Mouse (Mus musculus): ENCODE data around the gene Pcdh18.

Pcdh18 gene

DNA sequence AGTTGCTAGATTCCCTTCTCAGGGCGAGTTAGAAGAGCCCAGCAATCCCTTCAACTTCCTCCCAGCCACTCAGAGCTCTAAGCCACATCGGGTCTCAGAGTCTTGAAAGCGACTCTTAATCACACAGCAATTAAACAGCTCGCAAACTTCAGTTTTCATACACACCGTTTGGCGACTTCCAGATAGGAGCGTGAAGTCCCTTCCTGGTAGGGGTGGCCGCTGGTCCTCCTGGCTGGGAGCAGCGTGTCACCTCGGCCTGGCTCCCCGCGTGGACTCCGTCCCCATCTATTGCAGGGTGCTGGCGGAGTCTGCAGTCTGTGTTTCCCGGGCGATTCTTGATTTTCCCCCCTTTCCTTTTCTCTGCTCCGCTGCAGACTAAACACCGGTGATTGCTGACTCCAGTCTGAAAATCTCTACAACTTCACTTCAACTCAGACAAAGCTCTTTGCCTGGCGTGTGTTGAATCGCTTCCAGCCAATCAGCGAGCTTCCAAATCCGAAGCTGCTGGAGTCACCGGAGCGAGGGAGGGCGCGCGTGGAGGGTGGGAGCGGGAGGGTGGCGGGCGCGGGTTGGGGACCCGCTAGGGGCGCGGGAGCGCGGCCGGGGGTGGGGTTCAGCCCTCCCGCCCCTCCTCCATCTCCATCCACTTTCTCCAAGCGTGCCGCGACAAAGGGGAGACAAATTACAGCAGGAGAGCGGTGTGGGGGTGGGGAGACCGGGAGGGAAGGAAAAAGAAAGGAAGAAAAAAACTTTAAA is at the start of gene Pcdh18:
Gene Pcdh18 (minus strand): TSS at position 456 of the 756 bp plus-strand sequence.
- in situ Hi-C loops (cut with MboI; ENCODE audit: unreplicated experiment in 2 of 2) = no loop called here

DNA sequence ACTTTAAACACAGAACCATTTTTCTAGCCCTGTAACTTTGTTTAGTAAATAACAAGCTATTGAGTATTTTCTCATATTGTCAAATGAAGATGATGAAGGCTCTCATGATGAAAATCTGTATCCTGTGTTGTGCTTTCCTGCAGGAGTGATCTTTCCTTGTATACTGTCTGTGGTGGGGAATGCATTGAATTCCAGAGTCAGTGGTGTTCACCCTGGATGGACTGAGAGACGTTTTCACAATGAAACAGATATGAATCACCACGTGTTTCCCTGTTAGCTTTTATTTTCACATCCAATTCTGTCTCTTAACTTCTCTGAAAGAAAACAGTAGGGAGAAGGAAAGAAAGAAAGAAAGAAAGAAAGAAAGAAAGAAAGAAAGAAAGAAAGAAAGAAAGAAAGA is 49.7 kb upstream of the Pcdh18 start:
- in situ Hi-C loops (cut with MboI; ENCODE audit: unreplicated experiment in 2 of 2) = no loop called here

DNA sequence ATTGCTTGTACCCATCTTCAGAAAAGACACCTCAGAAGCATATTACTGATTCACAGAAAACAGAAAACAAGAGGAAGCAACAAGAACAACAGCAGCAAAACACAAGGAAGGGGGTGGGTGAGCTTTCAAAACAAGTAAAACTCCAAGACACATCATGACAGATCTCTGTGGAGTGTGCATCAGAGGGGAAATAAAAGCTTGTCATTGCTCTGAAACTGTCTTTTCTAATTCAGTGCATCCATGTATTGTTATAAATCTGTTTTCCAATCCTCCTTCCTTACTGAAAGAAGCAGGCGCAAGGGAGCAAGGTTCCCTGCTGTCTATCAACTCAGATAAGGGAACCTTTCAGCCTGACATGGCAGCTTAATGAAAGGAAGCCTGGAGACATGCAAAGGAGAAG is 48.4 kb upstream of the Pcdh18 start:
- in situ Hi-C loops (cut with MboI; ENCODE audit: unreplicated experiment in 2 of 2) = no loop called here

DNA sequence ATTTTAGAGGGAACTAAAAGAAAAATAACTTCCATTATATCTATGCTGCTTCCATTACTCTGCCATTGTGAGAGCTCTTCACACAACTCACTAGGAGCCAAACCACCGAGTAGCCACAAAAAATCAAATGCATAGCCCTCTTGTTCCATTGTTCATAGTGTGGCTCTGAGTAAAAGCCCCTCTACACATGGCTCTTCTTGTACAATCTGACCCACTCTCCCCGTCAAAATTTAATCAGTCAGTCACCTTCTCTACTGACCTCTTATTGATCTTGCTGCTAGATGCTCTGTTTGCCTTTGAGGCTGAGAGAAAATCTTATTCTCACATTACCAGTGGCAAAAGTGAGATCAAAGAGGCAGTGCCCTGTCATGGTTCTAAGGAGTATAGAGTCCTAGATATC is 31.2 kb upstream of the Pcdh18 start:
- in situ Hi-C loops (cut with MboI; ENCODE audit: unreplicated experiment in 2 of 2) = no loop called here

DNA sequence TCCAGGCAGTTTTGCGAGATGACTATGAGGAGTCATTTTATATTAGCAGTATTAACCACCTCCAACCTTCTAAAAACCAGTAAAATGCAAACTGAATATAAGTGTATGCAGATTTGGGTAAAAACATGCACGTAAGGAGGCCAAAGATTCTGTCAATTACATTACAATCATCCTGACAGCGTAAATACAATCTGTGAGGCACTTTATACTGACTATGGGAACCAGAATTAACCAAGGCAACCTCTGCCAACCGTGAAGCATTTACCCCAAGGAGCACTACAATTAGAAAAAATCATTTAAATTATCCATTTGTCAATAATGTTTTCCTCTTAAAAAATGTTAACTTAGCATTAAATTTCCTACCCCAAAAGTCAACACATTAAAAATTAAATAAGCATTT is 30.6 kb upstream of the Pcdh18 start:
- in situ Hi-C loops (cut with MboI; ENCODE audit: unreplicated experiment in 2 of 2) = no loop called here

DNA sequence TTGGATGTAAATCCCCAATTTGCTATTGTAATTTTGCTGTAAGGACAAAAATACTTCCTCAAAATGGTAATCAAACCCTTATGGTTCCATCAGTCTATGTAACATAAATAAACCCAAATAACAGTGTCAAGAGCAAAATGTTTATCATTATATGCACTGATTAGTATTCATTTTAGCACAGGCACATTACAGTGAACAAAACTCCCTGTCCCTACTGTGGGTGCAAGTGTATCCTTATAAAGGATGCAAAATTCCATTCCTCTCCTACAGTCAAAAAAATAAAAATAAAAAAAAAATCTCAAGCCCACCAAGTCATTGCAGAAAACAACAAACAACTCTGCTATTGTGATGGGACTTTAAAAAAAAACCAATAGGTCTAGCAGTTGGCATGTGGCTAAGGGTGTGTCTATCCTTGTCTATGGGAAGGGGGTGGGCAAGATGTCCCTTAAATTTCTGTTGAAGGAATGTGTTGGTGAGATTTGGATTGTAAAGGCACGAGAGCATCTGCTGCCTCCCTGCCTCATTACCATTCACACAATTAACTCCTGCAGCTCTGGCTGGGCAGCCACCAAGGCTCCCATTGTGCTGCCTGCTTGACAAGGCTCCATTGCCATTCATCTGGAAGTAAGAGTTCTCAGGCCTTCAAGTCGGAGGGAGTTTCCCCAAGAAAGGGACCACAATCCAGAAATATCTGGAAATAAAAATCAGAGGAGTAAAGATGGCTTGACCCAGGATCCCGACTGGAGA is 12.0 kb upstream of the Pcdh18 start:
- in situ Hi-C loops (cut with MboI; ENCODE audit: unreplicated experiment in 2 of 2) = no loop called here

DNA sequence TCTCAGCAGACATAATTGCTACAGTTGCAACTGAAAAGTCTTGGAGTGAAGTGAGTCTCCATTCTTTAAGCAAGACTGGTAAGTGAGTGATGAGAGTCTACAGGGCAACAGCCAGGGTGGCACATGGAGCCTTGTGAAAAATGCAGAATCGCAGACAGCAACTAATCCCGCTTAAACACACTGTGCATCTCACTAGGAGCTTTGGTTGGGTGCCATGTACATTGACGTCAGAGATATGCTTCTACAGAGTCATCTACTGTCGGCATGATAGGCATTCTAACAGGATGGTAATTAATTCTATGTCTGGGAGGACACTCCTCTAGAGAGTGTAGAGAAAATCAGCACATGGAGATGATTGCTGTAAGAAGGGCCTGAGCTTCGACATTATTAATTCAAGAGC is 5.6 kb upstream of the Pcdh18 start:
- in situ Hi-C loops (cut with MboI; ENCODE audit: unreplicated experiment in 2 of 2) = no loop called here

DNA sequence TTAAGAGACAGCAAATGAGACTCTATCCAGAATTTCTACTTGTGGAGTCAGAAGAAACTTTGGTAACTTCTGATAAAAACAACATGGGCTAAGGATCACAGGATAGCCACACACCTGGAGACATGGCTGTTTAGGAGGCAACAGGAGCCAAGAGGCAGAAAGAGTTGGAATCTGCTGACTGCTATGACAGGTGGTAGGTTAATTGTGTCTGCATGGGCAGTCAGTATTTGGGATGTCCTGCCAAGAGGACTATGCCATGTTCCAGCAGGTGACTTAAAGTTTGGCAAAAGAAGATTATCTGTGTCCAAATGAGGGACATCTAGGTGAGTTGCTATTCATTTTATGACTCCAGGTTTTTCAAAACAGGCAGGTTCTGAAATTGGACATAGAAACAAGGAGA is 4.8 kb upstream of the Pcdh18 start:
- in situ Hi-C loops (cut with MboI; ENCODE audit: unreplicated experiment in 2 of 2) = no loop called here

DNA sequence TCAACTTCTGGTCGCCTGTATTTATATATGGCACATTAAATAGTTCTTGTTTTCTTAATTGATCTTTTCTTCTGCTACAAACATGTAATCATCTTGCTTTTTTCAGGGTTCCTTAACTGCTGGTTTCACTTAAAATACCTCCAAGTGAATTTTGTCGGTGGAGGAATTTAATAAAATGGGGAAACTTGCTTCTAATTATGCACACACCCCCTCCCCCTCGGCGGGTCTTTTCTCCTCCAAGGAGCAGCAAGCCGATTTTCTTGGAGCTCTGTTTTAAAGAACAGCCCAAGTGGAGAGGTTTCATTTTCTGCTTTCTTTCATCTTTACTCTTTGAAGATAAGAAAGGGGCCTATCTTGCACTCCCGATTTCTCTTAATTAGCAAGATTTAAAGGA is 498 bp upstream of the Pcdh18 start:
- in situ Hi-C loops (cut with MboI; ENCODE audit: unreplicated experiment in 2 of 2) = no loop called here

DNA sequence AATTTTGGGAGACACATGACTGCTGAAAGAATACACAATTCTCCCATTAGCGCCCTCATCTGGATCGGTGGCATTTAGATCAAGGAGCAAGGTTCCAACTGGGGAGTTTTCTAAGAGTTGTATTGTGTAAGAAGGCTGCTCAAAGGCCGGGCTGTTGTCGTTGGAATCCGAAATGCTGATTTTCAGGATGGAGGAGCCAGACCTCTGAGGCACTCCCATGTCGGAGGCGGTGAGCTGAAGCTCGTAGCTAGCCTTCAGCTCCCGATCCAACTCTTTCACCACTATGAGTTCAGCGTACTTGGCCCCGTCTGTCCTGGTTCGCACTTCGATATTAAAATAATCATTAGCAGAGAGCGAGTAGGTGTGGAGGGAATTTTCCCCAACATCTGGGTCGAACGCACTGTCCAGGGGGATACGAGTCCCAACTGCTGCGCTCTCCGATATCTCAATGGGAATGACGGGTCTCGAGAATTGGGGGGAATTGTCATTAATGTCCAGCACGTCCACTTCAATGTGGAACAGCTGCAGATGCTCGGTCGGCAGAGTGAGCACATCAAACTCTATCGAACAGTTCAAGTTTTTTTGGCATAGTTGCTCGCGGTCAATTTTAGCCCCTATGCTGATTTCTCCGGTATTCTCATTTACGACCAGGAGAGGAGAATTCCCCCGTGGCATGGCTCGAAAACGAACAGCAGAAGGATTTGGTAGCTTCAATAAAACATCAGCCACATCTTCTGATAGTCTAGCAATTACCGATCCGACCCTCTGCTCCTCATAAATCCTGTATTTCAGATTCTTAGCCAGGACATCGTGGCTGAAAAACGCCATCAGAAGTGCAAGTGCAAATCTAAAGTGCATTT is 909 bp downstream of the Pcdh18 start:
- in situ Hi-C loops (cut with MboI; ENCODE audit: unreplicated experiment in 2 of 2) = no loop called here

DNA sequence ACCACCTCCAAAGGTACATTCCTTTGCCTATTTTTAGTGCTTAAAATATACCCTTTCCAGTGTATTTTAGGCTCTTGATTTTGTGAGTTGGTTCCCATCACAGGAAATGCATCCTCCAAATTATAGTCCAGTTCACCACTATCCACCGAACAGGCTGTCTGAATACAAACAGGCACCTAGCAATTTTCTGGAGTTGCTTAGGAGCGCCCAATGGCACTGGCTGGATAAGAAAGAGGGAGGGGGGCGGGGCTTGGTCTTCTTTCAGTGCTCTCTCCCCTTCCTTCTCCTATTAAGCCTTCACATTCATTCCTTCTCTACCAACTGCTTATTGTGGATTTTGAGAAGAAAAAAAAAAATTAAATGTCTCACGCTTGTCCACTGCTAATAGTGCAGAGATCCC is 4.4 kb downstream of the Pcdh18 start:
- in situ Hi-C loops (cut with MboI; ENCODE audit: unreplicated experiment in 2 of 2) = no loop called here

DNA sequence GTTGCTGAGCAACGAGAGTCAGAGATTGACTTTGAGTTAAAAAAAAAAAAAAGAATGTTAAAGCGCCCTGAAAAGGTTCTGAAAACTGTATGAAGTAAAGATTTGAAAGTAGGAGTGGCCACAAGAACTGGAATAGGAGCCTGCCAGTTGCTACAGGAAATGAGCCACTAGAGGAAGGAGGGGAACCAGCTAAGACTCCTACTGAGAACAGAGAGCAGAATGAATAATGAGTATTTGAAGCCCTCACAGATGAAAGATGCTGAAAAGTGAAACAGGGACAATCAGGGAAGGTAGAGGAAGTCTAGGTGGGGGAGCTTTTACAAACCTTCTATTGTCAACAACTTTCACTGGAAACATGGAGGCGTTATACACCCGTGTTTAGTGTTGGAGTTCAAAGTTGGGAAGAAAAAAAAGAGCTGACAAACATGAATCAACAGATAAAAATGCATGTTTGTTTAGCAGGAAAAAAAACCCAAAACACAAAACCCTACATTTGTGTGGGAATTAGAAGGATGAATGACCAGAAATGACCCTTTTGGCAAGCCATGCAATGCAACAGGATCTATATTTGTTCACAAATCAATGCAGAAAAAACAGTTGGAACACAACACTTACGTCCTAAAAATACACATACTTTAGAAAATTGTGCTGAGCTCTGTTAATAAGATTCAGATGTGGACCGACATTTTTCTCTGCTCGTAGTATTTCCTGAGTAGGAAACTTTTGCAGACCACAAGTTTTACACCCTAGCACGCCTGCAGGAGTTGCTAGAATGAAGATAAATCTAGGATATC is 7.4 kb downstream of the Pcdh18 start:
- in situ Hi-C loops (cut with MboI; ENCODE audit: unreplicated experiment in 2 of 2) = no loop called here

DNA sequence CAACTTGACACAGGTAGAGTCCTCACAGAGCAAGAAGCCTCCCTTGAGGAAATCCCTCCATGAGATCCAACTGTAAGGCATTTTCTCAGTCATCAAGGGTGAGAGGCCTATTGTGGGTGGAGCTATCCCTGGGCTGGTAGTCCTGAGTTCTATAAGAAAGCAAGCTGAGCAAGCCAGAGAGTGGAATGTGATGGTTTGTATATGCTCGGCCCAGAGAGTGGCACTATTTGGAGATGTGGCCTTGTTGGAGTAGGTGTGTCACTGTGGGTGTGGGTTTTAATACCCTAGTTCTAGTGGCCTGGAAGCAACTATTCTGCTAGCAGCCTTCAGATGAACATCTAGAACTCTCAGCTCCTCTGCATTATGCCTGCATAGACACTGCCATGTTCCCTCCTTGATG is 9.1 kb downstream of the Pcdh18 start:
- in situ Hi-C loops (cut with MboI; ENCODE audit: unreplicated experiment in 2 of 2) = no loop called here

DNA sequence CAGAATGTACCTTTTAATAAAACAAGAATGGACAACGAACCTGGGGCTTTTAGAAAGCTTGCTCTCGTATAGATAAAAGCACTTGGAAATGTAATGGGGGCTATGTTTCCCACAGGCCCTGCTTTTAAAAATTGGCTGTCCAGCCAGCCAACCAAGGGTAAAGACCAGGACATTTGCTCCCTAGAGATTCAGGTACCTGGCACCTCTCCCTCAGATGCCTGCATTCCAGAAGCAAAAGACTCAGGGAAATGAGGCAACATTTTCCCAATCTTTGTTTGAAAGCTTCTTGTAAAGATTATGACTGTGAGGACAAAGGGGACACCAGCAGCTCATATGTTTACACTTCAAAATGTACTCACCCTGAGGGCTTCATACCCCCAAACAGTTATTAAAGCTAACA is 18.1 kb downstream of the Pcdh18 start:
- in situ Hi-C loops (cut with MboI; ENCODE audit: unreplicated experiment in 2 of 2) = no loop called here

DNA sequence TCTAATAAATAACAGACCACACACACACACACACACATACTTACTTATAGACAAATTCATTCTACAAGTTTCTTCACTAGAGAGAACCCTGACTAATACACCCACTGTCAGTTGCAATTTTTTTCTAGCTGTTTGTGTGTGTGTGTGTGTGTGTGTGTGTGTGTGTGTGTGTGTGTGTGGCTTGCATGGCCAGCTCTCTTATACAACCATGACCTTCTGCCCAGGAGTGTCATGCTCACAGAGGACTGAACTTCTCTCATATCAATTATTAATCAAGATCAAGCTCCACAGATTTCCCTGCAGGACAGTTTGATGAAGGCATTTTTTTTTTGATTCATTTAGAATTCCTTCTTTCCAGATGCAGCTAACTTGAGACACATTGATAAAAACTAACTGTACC is 18.6 kb downstream of the Pcdh18 start:
- in situ Hi-C loops (cut with MboI; ENCODE audit: unreplicated experiment in 2 of 2) = no loop called here

DNA sequence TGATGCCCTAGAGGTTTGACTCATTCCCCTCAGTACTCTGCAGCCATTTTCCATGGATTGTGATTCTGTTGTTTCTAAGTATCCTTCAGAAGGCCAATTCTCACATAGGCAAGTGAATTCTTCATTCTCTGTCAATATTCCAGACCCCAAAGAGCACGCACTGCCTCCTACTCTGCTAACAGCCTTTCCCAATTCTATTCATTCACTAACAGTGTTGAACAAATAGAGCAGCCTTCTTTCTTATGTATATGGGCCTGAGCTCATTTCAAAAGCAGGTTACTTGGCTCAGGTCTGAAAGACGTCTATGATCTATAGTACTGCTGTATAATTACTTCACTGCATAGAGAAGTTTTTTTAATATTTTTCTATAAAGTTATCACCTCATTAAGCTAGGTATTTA is 50.6 kb downstream of the Pcdh18 start:
- in situ Hi-C loops (cut with MboI; ENCODE audit: unreplicated experiment in 2 of 2) = no loop called here

DNA sequence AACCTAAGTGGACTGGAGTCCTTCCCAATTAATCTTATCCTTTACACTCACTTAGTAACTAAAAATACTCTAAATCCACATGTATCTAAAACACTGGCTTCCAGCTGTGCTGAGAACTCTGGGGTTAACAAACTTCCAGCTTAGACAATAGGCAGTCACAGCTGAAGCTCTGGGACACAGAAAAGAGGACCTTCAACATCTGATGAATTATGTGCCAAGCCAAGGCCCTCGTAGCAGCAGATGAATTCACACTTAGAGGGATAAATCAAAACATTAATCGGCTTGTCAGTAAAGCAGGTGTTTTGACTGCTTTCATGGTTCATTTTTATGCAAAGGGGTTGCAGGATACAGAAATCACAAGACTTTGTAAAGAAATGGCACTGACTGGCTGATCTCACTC is 57.2 kb downstream of the Pcdh18 start:
- in situ Hi-C loops (cut with MboI; ENCODE audit: unreplicated experiment in 2 of 2) = no loop called here

Measured in v-Abl transformed pro-B cells (cell line).